Mouse (Mus musculus) heart, postnatal 0 days (tissue): ENCODE data around the gene Icos.

Experiments used
- CTCF ChIP-seq: IDR thresholded peaks from 2 replicates; pipeline ENCODE4 v1.5.1; 2016; ENCODE audit warnings: antibody characterized with exemption, control low read depth, low read depth
- EP300 ChIP-seq: IDR thresholded peaks from 2 replicates; pipeline ENCODE4 v1.6.1; 2016; ENCODE audit warnings: antibody characterized with exemption, low read depth

DNA sequence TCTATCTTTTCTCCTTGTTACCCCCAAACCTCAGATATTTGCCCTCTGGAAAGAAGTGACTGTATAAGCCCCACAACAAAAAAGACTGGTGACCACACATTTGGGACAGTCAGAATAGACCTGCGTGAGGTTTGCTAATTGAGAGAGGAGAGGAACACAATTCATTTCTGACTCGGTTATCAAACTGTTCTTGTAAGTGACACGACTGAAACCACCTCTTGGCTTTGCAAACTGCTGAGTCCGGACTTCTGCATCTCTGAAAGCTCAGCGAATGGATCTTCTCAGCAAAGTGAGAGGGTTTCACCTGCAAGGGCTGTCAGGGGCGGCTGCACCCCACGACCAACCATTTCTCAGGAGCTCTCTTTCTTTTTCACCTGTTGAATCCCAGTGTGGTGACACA is 47.3 kb upstream of the Icos start:
- TF ChIP-seq CTCF (no peak), EP300 (no peak)
